In genomic region chr1:90998268-90998890, GRCm38 (mm10) we compare ENCODE assay signal across 8 mouse cellular contexts. TPM values are rescaled to one million over a fixed set of nuclear protein-coding genes. Genes with fewer than 3 reads are reported as not detected.
DNase-seq lines count a peak whose midpoint lies in the region; ATAC-seq and TF ChIP-seq lines count a peak whose summit lies in the region.

Gene Lrrfip1, plus strand, starts transcription at chr1:90998737.

- peak; percentile 85 for ATAC-seq in hindbrain, embryonic 11.5 days (ENCODE audit: low FRiP score)

- H3K27ac ChIP-seq in testis, adult 2 months (ENCODE audit: control insufficient read depth, insufficient read depth, low read depth, low read length), result peak within 1 kb of the TSS; percentile 12; the same call in 1 of the 2 replicates
- no peak within 1 kb of the TSS for H3K27ac ChIP-seq in hindbrain, embryonic 11.5 days (ENCODE audit: low read depth, low read length)
- H3K27ac ChIP-seq in small intestine, adult 2 months (ENCODE audit: insufficient read depth, low read depth, low read length), result no peak within 1 kb of the TSS

- no peaks in the 10 kb centered on the region for H3K36me3 ChIP-seq in testis, adult 2 months (ENCODE audit: control insufficient read depth, insufficient read depth, low read length)
- no peaks in the 10 kb centered on the region for H3K36me3 ChIP-seq in hindbrain, embryonic 11.5 days (ENCODE audit: control insufficient read depth, insufficient read depth, low read length)
- no peaks in the 10 kb centered on the region for H3K36me3 ChIP-seq in small intestine, adult 2 months (ENCODE audit: control insufficient read depth, insufficient read depth, low read length)

- intact Hi-C loops in left cerebral cortex, postnatal 36 days (cut with DNase I), result no loop called here

- no peaks in the 10 kb centered on the region for H3K9me3 ChIP-seq in hindbrain, embryonic 11.5 days (ENCODE audit: control insufficient read depth, low read length)

- peaks cover 16% of the 10 kb centered on the region for H3K4me1 ChIP-seq in testis, adult 2 months (ENCODE audit: control insufficient read depth, insufficient read depth, low read length)
- H3K4me1 ChIP-seq in hindbrain, embryonic 11.5 days (replicated peaks; ENCODE audit: control insufficient read depth, insufficient read depth, low read length), result no peaks in the 10 kb centered on the region; the same call in 1 of the 2 replicates
- peaks cover 8% of the 10 kb centered on the region; the same call in 1 of the 2 replicates for H3K4me1 ChIP-seq in small intestine, adult 2 months (ENCODE audit: control insufficient read depth, insufficient read depth, insufficient read length, low read length)

- TF ChIP-seq POLR2A in testis, adult 2 months (IDR thresholded peaks at IDR 0.05; ENCODE audit: control insufficient read depth, low read depth, low read length), result no peak
- no peak for TF ChIP-seq POLR2A in small intestine, adult 2 months (IDR thresholded peaks at IDR 0.05; ENCODE audit: low read depth, low read length)

- WGBS in hindbrain, embryonic 11.5 days, result 3% methylated on average over 49 of the region's 59 CpGs
- 3% methylated on average over 59 of the region's 59 CpGs for WGBS in small intestine, adult 2 months

- peak within 1 kb of the TSS; percentile 97 for H3K4me2 ChIP-seq in hindbrain, embryonic 11.5 days (replicated peaks; ENCODE audit: low read depth, low read length)

- no peaks in the 10 kb centered on the region; the same call in 1 of the 2 replicates for H3K27me3 ChIP-seq in testis, adult 2 months (ENCODE audit: control insufficient read depth, insufficient read depth, low read length)
- H3K27me3 ChIP-seq in hindbrain, embryonic 11.5 days (ENCODE audit: control insufficient read depth, insufficient read depth, low read length), result peaks cover 4% of the 10 kb centered on the region; the same call in 1 of the 2 replicates
- peaks cover 9% of the 10 kb centered on the region for H3K27me3 ChIP-seq in small intestine, adult 2 months (ENCODE audit: control insufficient read depth, insufficient read depth, low read length)

- TF ChIP-seq CTCF in testis, adult 2 months (IDR thresholded peaks at IDR 0.05; ENCODE audit: control insufficient read depth, insufficient read depth, insufficient replicate concordance, low read depth, low read length), result no peak
- no peak for TF ChIP-seq CTCF in small intestine, adult 2 months (IDR thresholded peaks at IDR 0.05; ENCODE audit: extremely low read depth, insufficient read length, insufficient replicate concordance, low read depth, low read length)

- DNase-seq in testis, postnatal 14 days (ENCODE audit: low spot score), result no peak
- peak; percentile 70 to 77 for DNase-seq in cerebellum, postnatal 25 days
- DNase-seq in frontal cortex, postnatal 25 days (ENCODE audit: low spot score in 2 of 2), result peak; percentile 47 to 50
- DNase-seq in hindbrain, embryonic 11.5 days (ENCODE audit: low spot score), result peak; percentile 79
- peak; percentile 78 to 84 for DNase-seq in left cerebral cortex, postnatal 36 days (ENCODE audit: low spot score in 2 of 2)
- peak; percentile 54 for DNase-seq in mesoderm, embryonic 11.5 days (ENCODE audit: low read depth, low spot score)

- H3K9ac ChIP-seq in hindbrain, embryonic 11.5 days (ENCODE audit: low read depth, low read length), result peak within 1 kb of the TSS; percentile 81

- peak within 1 kb of the TSS; percentile 89 for H3K4me3 ChIP-seq in testis, adult 2 months (ENCODE audit: control insufficient read depth, low read depth, low read length)
- H3K4me3 ChIP-seq in hindbrain, embryonic 11.5 days (ENCODE audit: low read depth, low read length), result peak within 1 kb of the TSS; percentile 55
- H3K4me3 ChIP-seq in small intestine, adult 2 months (ENCODE audit: low read depth, low read length), result peak within 1 kb of the TSS; percentile 92

RNA-seq across cellular contexts. Expression of gene Lrrfip1, which starts in this region (rescaled TPM):
- polyA plus RNA-seq in testis, adult 2 months (2012; rRNA removed), result 0.63 and 1.3 TPM in 2 replicates
- 23.5 and 27.7 TPM in 2 replicates for polyA plus RNA-seq in hindbrain, embryonic 11.5 days (2014; fragmentation: Nextera tagmentation; extraction: Ambion mirVana)
- total RNA-seq in left cerebral cortex, postnatal 36 days (2021), result 10 to 100 TPM; 56.6 to 78.7 TPM
- polyA plus RNA-seq in small intestine, adult 2 months (2012; rRNA removed), result 6.3 and 9.5 TPM in 2 replicates
